Mouse (Mus musculus) hindbrain, embryonic 13.5 days (tissue): ENCODE measurements around the gene Slc10a6. TPM values are rescaled to one million over a fixed set of nuclear protein-coding genes. Genes with fewer than 3 reads are reported as not detected.
A peak's percentile ranks its signal among the peaks of the same experiment; 100 is the strongest.

Experiments
- ATAC-seq: fragments of 200-750 bp; cut with Nextera tagmentation; 2 replicates; pipeline ENCODE4 v1.8.0; 2017; ENCODE audit warnings: moderate TSS enrichment; ENCODE audit not compliant: low FRiP score
- H3K27ac ChIP-seq: fragments of 300-500 bp; sonication (generic); 2 replicates; pipeline ENCODE4 v1.5.1; 2015; ENCODE audit warnings: inconsistent platforms, mild to moderate bottlenecking, moderate library complexity
- H3K27me3 ChIP-seq: fragments of 300-500 bp; sonication (generic); 2 replicates; pipeline ENCODE4 v1.6.1; 2015; ENCODE audit warnings: mild to moderate bottlenecking, inconsistent platforms
- H3K36me3 ChIP-seq: fragments of 300-500 bp; sonication (generic); 2 replicates; pipeline ENCODE4 v1.6.1; 2015; ENCODE audit warnings: mild to moderate bottlenecking, inconsistent platforms
- H3K4me1 ChIP-seq: fragments of 300-500 bp; sonication (generic); replicated peaks from 2 replicates; pipeline ENCODE4 v1.6.1; 2015; ENCODE audit warnings: inconsistent platforms
- H3K4me2 ChIP-seq: fragments of 300-500 bp; sonication (generic); 2 replicates; pipeline ENCODE4 v1.6.1; 2015; ENCODE audit warnings: inconsistent platforms, mild to moderate bottlenecking, moderate library complexity
- H3K4me3 ChIP-seq: fragments of 300-500 bp; sonication (generic); 2 replicates; pipeline ENCODE4 v1.5.1; 2015; ENCODE audit warnings: mild to moderate bottlenecking, inconsistent platforms
- H3K9ac ChIP-seq: fragments of 300-500 bp; sonication (generic); 2 replicates; pipeline ENCODE4 v1.6.1; 2015; ENCODE audit warnings: mild to moderate bottlenecking, inconsistent platforms
- H3K9me3 ChIP-seq: fragments of 300-500 bp; sonication (generic); 2 replicates; pipeline ENCODE4 v1.6.1; 2016; ENCODE audit warnings: inconsistent platforms
- WGBS: fragments of 180-500 bp; shearing (Covaris S2); methylation state at CpG from one replicate; pipeline ENCODE4 v1.1.7; 2015; 5-methylcytosine and 5-hydroxymethylcytosine counted together
- polyA plus RNA-seq: library from polyadenylated mRNA; unstranded; fragments of >200 nt; fragmentation: Nextera tagmentation; extraction: Ambion mirVana; gene quantifications from 2 replicates; pipeline ENCODE4 v1.2.1, GENCODE M21; 2015

Gene Slc10a6
- 0.30 and 0.43 TPM in 2 replicates for polyA plus RNA-seq

GRCm38 (mm10) chr5:103629111-103629764 is at the start of gene Slc10a6:
Gene Slc10a6, minus strand, starts transcription at chr5:103629403.
- no peak within 1 kb of the TSS for H3K4me3 ChIP-seq
- H3K4me1 ChIP-seq = peaks cover 15% of the 10 kb centered on the region
- no peaks in the 10 kb centered on the region for H3K27me3 ChIP-seq
- peak; percentile 74 for ATAC-seq
- 0 out of 2 replicates have a peak within 1 kb of the TSS, but pooled peaks have one; percentile 26 for H3K27ac ChIP-seq
- H3K9ac ChIP-seq = no peak within 1 kb of the TSS
- 64% methylated on average over 17 of the region's 17 CpGs for WGBS
- H3K9me3 ChIP-seq = no peaks in the 10 kb centered on the region
- H3K36me3 ChIP-seq = no peaks in the 10 kb centered on the region
- no peak within 1 kb of the TSS for H3K4me2 ChIP-seq

- Histone ChIP-seq H3K9me3 (no peaks in the 10 kb centered on the region), H3K27me3 (no peaks in the 10 kb centered on the region), H3K4me2 (no peak overlapping the region), H3K36me3 (no peaks in the 10 kb centered on the region), H3K4me3 (no peak overlapping the region), H3K9ac (no peak overlapping the region), H3K27ac (no peak overlapping the region), H3K4me1 (no peaks in the 10 kb centered on the region)
- WGBS = 88% methylated on average over 5 of the region's 5 CpGs
- no peak for ATAC-seq
Observed at GRCm38 (mm10) chr5:103678974-103679373, 49.8 kb upstream of the Slc10a6 start.

DNA sequence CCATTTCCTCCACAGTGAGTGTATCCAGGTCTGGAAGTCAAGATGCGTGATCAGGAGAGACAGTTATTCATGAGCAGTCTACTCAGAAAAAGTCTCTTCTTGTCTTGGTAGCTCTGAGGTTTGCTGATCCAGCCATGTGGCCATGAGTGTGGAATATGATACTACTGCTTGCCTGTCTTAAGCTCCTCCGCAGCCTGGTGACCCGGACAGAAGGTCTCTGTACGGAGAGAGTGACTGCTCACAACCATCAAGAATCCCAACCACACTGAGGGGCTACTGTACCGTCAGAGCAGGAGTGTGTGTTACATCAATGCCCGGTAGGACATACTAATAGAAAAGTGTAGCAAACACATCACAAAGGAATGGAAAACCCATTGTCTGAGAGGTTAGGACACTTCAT is 48.7 kb upstream of the Slc10a6 start:
- ATAC-seq = no peak
- Histone ChIP-seq H3K36me3 (no peaks in the 10 kb centered on the region), H3K27me3 (no peaks in the 10 kb centered on the region), H3K4me2 (no peak overlapping the region), H3K27ac (no peak overlapping the region), H3K4me3 (no peak overlapping the region), H3K9me3 (no peaks in the 10 kb centered on the region), H3K9ac (no peak overlapping the region), H3K4me1 (no peaks in the 10 kb centered on the region)
- WGBS = 84% methylated on average over 6 of the region's 6 CpGs

- H3K9ac ChIP-seq = no peak overlapping the region
- H3K27ac ChIP-seq = no peak overlapping the region
- H3K36me3 ChIP-seq = no peaks in the 10 kb centered on the region
- H3K4me2 ChIP-seq = no peak overlapping the region
- no peaks in the 10 kb centered on the region for H3K27me3 ChIP-seq
- no peaks in the 10 kb centered on the region for H3K9me3 ChIP-seq
- no peaks in the 10 kb centered on the region for H3K4me1 ChIP-seq
- H3K4me3 ChIP-seq = no peak overlapping the region
- 87% methylated on average over 6 of the region's 6 CpGs for WGBS
- no peak for ATAC-seq
Observed at GRCm38 (mm10) chr5:103676289-103676881, 47.2 kb upstream of the Slc10a6 start.

GRCm38 (mm10) chr5:103674482-103674881 is 45.3 kb upstream of the Slc10a6 start:
- H3K4me3 ChIP-seq = no peak overlapping the region
- H3K27me3 ChIP-seq = no peaks in the 10 kb centered on the region
- H3K36me3 ChIP-seq = no peaks in the 10 kb centered on the region
- H3K9ac ChIP-seq = no peak overlapping the region
- no peak for ATAC-seq
- no peaks in the 10 kb centered on the region for H3K4me1 ChIP-seq
- no peak overlapping the region for H3K4me2 ChIP-seq
- H3K9me3 ChIP-seq = no peaks in the 10 kb centered on the region
- H3K27ac ChIP-seq = no peak overlapping the region
- 55% methylated on average over 6 of the region's 6 CpGs for WGBS

DNA sequence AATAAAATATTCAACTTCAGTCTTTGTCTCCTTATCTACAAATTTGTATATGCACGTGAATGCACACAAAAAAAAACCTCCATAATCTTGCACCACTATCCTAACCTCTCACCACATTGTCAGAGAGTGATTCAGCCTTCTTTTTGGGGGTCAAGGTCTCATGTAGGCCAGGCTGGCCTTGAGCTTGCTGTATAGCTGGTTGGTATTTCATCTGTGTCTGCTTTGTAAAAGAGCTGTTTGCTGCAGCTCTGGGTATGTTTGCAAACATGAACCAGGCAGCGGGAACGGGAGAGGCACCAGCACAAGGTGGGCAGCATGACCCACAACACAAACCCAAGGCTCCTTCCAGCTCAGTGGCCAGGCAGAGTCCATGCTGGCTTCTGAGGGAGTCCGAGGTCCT is 44.4 kb upstream of the Slc10a6 start:
- Histone ChIP-seq H3K27ac (no peak overlapping the region), H3K4me1 (no peaks in the 10 kb centered on the region), H3K9ac (no peak overlapping the region), H3K36me3 (no peaks in the 10 kb centered on the region), H3K4me2 (no peak overlapping the region), H3K27me3 (no peaks in the 10 kb centered on the region), H3K4me3 (no peak overlapping the region), H3K9me3 (no peaks in the 10 kb centered on the region)
- 89% methylated on average over 4 of the region's 4 CpGs for WGBS
- no peak for ATAC-seq

DNA sequence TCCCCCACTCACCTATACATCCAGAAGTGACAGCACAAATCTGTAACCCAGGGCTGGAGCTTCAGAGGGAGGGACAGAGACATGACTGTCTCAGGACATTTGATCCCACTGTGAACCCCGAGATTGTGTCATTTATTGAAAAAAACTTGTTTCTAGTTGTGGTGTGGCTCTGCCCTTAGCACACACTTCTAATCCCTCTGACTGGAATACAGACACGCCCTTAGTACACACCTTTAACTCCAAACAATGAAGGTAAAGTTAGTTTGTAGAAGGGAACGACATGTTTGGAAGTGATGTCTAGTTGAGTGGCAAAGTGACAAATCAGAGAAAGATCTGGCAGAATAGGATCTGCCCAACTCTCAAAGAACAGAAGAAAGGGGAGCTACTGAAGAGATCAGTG is 42.7 kb upstream of the Slc10a6 start:
- ATAC-seq = no peak
- H3K4me1 ChIP-seq = no peaks in the 10 kb centered on the region
- H3K9ac ChIP-seq = no peak overlapping the region
- no peaks in the 10 kb centered on the region for H3K27me3 ChIP-seq
- WGBS = 78% methylated on average over 3 of the region's 3 CpGs
- H3K36me3 ChIP-seq = no peaks in the 10 kb centered on the region
- H3K9me3 ChIP-seq = no peaks in the 10 kb centered on the region
- H3K4me2 ChIP-seq = no peak overlapping the region
- H3K27ac ChIP-seq = no peak overlapping the region
- H3K4me3 ChIP-seq = no peak overlapping the region

DNA sequence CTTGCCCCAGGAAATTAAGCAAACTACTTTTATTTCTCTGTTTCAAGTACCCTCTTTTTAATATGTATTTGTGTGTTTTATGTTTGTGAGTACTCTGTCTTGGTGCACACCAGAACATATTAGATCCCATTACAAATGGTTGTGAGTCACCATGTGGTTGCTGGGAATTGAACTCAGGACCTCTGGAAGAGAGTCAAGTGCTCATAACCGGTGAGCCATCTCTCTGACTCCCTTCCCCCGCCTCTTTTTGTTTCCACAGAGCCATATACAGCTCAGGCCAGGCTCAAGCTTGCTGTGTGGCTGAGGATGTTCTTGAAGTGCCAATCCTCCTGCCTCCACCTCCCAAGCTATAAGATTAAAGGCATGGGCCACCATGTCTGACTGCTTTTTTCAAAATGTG is 36.7 kb upstream of the Slc10a6 start:
- 83% methylated on average over 2 of the region's 2 CpGs for WGBS
- H3K9ac ChIP-seq = no peak overlapping the region
- no peak overlapping the region for H3K4me2 ChIP-seq
- H3K9me3 ChIP-seq = no peaks in the 10 kb centered on the region
- H3K27ac ChIP-seq = no peak overlapping the region
- H3K27me3 ChIP-seq = no peaks in the 10 kb centered on the region
- H3K4me3 ChIP-seq = no peak overlapping the region
- no peak for ATAC-seq
- H3K4me1 ChIP-seq = no peaks in the 10 kb centered on the region
- no peaks in the 10 kb centered on the region for H3K36me3 ChIP-seq

DNA sequence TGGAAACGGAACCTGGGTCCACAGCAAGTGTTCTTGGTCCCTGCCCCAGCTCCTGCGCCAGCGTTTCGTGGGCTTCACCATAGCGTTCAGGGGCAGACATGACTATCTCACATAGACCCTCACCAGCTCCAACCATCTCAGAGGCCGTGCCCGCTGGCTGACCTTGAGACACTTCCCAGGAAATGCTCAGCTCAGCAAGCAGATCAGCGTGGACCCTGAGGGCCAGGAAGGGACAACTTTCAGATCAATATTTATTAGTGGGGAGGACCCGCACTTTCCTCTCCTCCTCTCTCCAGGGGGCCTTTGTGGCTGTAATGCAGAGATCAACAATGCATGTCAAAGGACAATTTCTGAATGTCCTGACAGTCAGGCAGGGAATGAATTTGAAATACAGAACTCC is 35.7 kb upstream of the Slc10a6 start:
- ATAC-seq = no peak
- Histone ChIP-seq H3K27me3 (0 out of 2 replicates have a peak, but pooled peaks cover 8% of the 10 kb centered on the region), H3K4me1 (no peaks in the 10 kb centered on the region), H3K27ac (no peak overlapping the region), H3K4me3 (no peak overlapping the region), H3K9me3 (no peaks in the 10 kb centered on the region), H3K9ac (no peak overlapping the region), H3K36me3 (no peaks in the 10 kb centered on the region), H3K4me2 (no peak overlapping the region)
- WGBS = 67% methylated on average over 9 of the region's 9 CpGs

- H3K9me3 ChIP-seq = no peaks in the 10 kb centered on the region
- no peaks in the 10 kb centered on the region for H3K36me3 ChIP-seq
- H3K4me3 ChIP-seq = no peak overlapping the region
- no peak overlapping the region for H3K9ac ChIP-seq
- ATAC-seq = no peak
- no peak overlapping the region for H3K4me2 ChIP-seq
- 0 out of 2 replicates have a peak, but pooled peaks cover 8% of the 10 kb centered on the region for H3K27me3 ChIP-seq
- H3K27ac ChIP-seq = no peak overlapping the region
- 41% methylated on average over 3 of the region's 3 CpGs for whole genome bisulfite sequencing
- 0 out of 2 replicates have a peak, but pooled peaks cover 4% of the 10 kb centered on the region for H3K4me1 ChIP-seq
Observed at GRCm38 (mm10) chr5:103659571-103659970, 30.4 kb upstream of the Slc10a6 start.

- Histone ChIP-seq H3K36me3 (no peaks in the 10 kb centered on the region), H3K4me2 (no peak overlapping the region), H3K27ac (no peak overlapping the region), H3K9ac (no peak overlapping the region), H3K4me1 (0 out of 2 replicates have a peak, but pooled peaks cover 4% of the 10 kb centered on the region), H3K4me3 (no peak overlapping the region), H3K27me3 (0 out of 2 replicates have a peak, but pooled peaks cover 8% of the 10 kb centered on the region), H3K9me3 (no peaks in the 10 kb centered on the region)
- no peak for ATAC-seq
- 75% methylated on average over 5 of the region's 5 CpGs for WGBS
Observed at GRCm38 (mm10) chr5:103658921-103659320, 29.7 kb upstream of the Slc10a6 start.

DNA sequence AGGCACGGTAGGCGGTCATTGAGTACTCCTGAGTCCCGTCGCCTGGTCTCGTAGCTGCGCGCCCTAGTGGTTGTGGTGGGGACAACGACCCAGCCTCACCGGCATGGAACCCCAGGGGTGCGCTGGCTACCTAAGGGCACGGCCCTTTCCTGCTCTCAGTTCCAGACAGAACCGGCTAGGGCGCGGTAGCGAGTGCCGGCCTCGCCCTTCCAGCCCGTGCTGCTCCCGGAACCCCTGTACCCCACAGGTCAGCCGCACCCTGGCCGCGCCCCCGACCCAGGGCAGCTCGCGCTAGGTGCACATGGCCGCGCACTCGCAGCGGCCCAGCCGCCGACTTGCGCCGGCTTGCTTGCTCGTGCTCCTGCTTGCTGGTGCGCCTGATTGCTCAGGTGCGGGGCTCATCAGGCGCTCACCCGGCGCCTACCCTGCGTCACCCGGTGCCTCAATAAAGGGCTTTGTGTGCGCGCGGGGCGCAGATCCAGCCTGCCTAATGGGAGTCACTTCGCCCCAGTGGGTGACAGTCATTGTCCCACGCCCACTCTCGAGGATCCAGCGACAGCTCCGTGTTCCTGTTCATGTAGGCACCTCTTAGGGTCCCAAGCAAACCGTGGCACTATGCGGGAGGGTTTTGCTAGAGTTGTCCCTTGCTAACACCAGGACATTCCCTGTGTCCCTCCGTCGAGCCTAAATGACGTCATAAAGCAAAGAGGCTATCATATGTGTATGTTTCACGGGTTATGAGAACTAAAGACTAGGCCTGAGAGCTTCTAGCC is 26.3 kb upstream of the Slc10a6 start, which contains the start of gene 1700016H13Rik:
TSS of gene 1700016H13Rik (minus strand) at position 665 of the 773 bp plus-strand sequence.
- H3K4me1 ChIP-seq = 0 out of 2 replicates have a peak, but pooled peaks cover 4% of the 10 kb centered on the region
- H3K9me3 ChIP-seq = no peaks in the 10 kb centered on the region
- peak within 1 kb of the TSS; percentile 75 for H3K9ac ChIP-seq
- peak within 1 kb of the TSS; percentile 72 for H3K4me2 ChIP-seq
- 2% methylated on average over 53 of the region's 56 CpGs for WGBS
- H3K27me3 ChIP-seq = 0 out of 2 replicates have a peak, but pooled peaks cover 5% of the 10 kb centered on the region
- peak within 1 kb of the TSS; percentile 8; the same call in 1 of the 2 replicates for H3K27ac ChIP-seq
- peak within 1 kb of the TSS; percentile 51 for H3K4me3 ChIP-seq
- peak; percentile 84 for ATAC-seq
- no peaks in the 10 kb centered on the region for H3K36me3 ChIP-seq
